Comparison of ENCODE assay signal across 18 mouse cellular contexts in the genomic region with DNA sequence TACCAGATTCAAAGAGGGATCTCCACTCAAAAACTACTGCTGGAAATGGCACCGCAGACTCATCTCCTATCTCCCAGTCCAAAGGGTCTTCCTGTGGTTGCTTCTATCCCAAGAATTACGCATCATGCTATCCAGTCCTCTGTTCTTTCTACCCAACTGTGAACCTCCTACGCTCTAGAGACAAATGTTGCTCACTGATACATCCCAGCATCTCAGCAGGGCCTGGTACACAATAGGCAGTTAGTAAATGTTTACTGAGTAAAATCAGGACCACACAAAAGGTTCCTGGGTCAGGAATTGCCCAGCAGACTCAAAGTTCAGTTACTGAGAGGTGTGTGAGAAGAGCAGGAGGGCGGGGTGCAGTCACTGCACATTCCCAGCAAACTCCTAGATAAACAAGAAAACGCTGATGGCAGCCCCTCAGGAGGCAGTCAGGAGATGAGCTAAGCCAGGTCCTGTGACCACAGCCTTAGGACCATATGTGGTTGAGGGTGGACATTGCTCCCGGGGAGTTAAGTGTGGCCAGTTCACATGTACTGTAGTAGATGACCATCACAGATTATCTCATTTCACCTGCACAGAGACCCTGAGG. TPM values are rescaled to one million over a fixed set of nuclear protein-coding genes. Genes with fewer than 3 reads are reported as not detected.
A peak's percentile ranks its signal among the peaks of the same experiment; 100 is the strongest.
DNase-seq lines count a peak whose midpoint lies in the region; TF ChIP-seq lines count a peak whose summit lies in the region.
"Had no signal": no experiment of that assay in that cellular context is flagged by ENCODE, and none has a peak within 500 bp of the region (broad histone marks: within the 10 kb centered on the region; RNA-seq: fewer than 3 reads in every experiment).

No protein-coding gene starts in this region.

- H3K4me3 ChIP-seq in gastrocnemius, adult 2 months = no peak overlapping the region
- H3K4me3 ChIP-seq in layer of hippocampus, adult 2 months = no peak overlapping the region
- H3K4me3 ChIP-seq in E14TG2a.4 (replicated peaks; ENCODE audit: low read length) = peak overlapping the region; percentile 29
- H3K4me3 ChIP-seq: heart, embryonic 10.5 days; limb, embryonic 12.5 days; liver, embryonic 13.5 days had no signal

- no peaks in the 10 kb centered on the region for H3K9me3 ChIP-seq in E14TG2a.4 (ENCODE audit: low read length)
- H3K9me3 ChIP-seq: heart, embryonic 10.5 days; limb, embryonic 12.5 days; liver, embryonic 13.5 days had no signal

- H3K4me1 ChIP-seq in E14TG2a.4 (replicated peaks; ENCODE audit: low read depth, low read length) = peaks cover 91% of the 10 kb centered on the region

- no peak for TF ChIP-seq CTCF in gastrocnemius, adult 2 months (IDR thresholded peaks at IDR 0.05)
- no peak for TF ChIP-seq CTCF in layer of hippocampus, adult 2 months (conservative IDR thresholded peaks at IDR 0.05)
- TF ChIP-seq CTCF in E14TG2a.4 (conservative IDR thresholded peaks at IDR 0.05; ENCODE audit: low read length) = no peak

- peaks cover 36% of the 10 kb centered on the region for H3K36me3 ChIP-seq in E14TG2a.4 (ENCODE audit: insufficient read depth, low read length)
- H3K36me3 ChIP-seq: heart, embryonic 10.5 days; limb, embryonic 12.5 days; liver, embryonic 13.5 days had no signal

- H3K27ac ChIP-seq in gastrocnemius, adult 2 months = 0 out of 2 replicates have a peak overlapping the region, but pooled peaks have one; percentile 6
- peak overlapping the region; percentile 75 for H3K27ac ChIP-seq in layer of hippocampus, adult 2 months
- H3K27ac ChIP-seq: limb, embryonic 12.5 days; liver, embryonic 13.5 days had no signal

- peaks cover 21% of the 10 kb centered on the region for H3K27me3 ChIP-seq in E14TG2a.4 (ENCODE audit: insufficient read depth, low read length)

- intact Hi-C loops in gastrocnemius, adult 2 months (cut with DNase I) = no loop called here

- no peak for DNase-seq in gastrocnemius, adult 2 months
- no peak for DNase-seq in gastrocnemius, adult 18-20 months (ENCODE audit: low spot score)
- peak; percentile 11 to 28 for DNase-seq in layer of hippocampus, adult 2 months (ENCODE audit: low spot score in 2 of 2)
- no peak for DNase-seq in layer of hippocampus, postnatal 14 days (ENCODE audit: low spot score in 2 of 2)
- DNase-seq in kidney, postnatal 10 days = peak; percentile 62
- no peak for DNase-seq in adrenal gland, postnatal 36 days
- DNase-seq in right cerebral cortex, adult 2 months (ENCODE audit: low spot score in 2 of 2) = no peak
- DNase-seq: adrenal gland, adult 2 months; cerebellum, adult 18-20 months; gastrocnemius, postnatal 10 days; liver, embryonic 13.5 days; lung, postnatal 14 days; thymus, postnatal 4 days had no signal

RNA-seq across cellular contexts. Expression of a gene that starts 4.4 kb away (rescaled TPM):
- 1 to 10 TPM; 1.7 to 2.6 TPM for total RNA-seq in gastrocnemius, adult 2 months (2021)
- total RNA-seq in gastrocnemius, adult 18-20 months (2021) = 1 to 10 TPM; 1.7 to 1.8 TPM
- total RNA-seq in layer of hippocampus, adult 2 months (2021) = 10 to 100 TPM; 30.6 to 39.3 TPM
- 10 to 100 TPM; 19.6 to 27.8 TPM for total RNA-seq in layer of hippocampus, postnatal 14 days (2021)
- total RNA-seq in adrenal gland, postnatal 36 days (2021) = 1 to 10 TPM; 8.4 to 9.2 TPM

RNA-seq across cellular contexts. Expression of a gene that starts 24.2 kb away (rescaled TPM):
- total RNA-seq in gastrocnemius, adult 2 months (2021) = not detected
- not detected for total RNA-seq in gastrocnemius, adult 18-20 months (2021)
- total RNA-seq in layer of hippocampus, adult 2 months (2021) = not detected
- total RNA-seq in layer of hippocampus, postnatal 14 days (2021) = not detected
- total RNA-seq in adrenal gland, postnatal 36 days (2021) = not detected
- total RNA-seq: adrenal gland, adult 2 months; gastrocnemius, postnatal 10 days; heart, postnatal 4 days; layer of hippocampus, adult 18-20 months had no signal

RNA-seq across cellular contexts. Expression of a gene that starts 44.6 kb away (rescaled TPM):
- total RNA-seq in gastrocnemius, adult 2 months (2021) = 10 to 100 TPM; 51.6 to 69.4 TPM
- 10 to 100 TPM; 60.5 to 63.2 TPM for total RNA-seq in gastrocnemius, adult 18-20 months (2021)
- total RNA-seq in layer of hippocampus, adult 2 months (2021) = 10 to 100 TPM; 31.2 to 34.6 TPM
- 10 to 100 TPM; 37.9 to 41.2 TPM for total RNA-seq in layer of hippocampus, postnatal 14 days (2021)
- 10 to 100 TPM; 63.8 to 67.8 TPM for total RNA-seq in adrenal gland, postnatal 36 days (2021)

RNA-seq across cellular contexts. Expression of a gene that starts 46.0 kb away (rescaled TPM):
- not detected for total RNA-seq in gastrocnemius, adult 2 months (2021)
- total RNA-seq in gastrocnemius, adult 18-20 months (2021) = not detected
- not detected for total RNA-seq in layer of hippocampus, adult 2 months (2021)
- total RNA-seq in layer of hippocampus, postnatal 14 days (2021) = not detected
- total RNA-seq in adrenal gland, postnatal 36 days (2021) = not detected
- total RNA-seq: adrenal gland, adult 2 months; gastrocnemius, postnatal 10 days; heart, postnatal 4 days; layer of hippocampus, adult 18-20 months had no signal

Comparison
In these comparisons a context has a peak if more than half of its experiments do, and no peak if none do; other contexts are left out.
1. DNase-seq: peak in layer of hippocampus, adult 2 months (2 of 2) and kidney, postnatal 10 days (single experiment); none in gastrocnemius, adult 2 months (single experiment), gastrocnemius, adult 18-20 months (single experiment), layer of hippocampus, postnatal 14 days (0 of 2), adrenal gland, postnatal 36 days (0 of 2) and right cerebral cortex, adult 2 months (0 of 2).